Mouse (Mus musculus): ENCODE measurements around the gene Cdc25a. TPM values are rescaled to one million over a fixed set of nuclear protein-coding genes. Genes with fewer than 3 reads are reported as not detected.

Gene Cdc25a
- polyA plus RNA-seq, 1 experiment from 2014 or later: 34.9 TPM

DNA sequence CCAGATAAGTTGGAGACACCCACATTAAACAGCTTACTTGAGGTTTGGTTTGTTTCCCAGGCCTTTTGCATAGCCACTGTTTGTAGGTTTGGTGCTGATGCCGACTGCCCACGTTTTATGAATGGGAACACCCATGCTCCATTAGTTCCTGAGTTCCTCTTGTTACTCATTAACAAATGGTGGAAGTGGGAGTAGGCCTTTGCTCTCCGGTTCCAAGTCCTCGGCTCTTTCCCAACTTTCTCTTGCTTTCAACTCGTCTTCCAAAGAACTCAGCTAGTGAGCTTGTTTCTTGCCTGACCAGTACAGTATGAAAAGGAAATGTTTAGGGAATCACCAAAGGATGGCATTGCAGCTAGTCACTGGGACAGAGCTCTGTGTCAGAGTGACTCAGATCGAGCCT is 20.2 kb downstream of the Cdc25a start:
- H3K9me3 ChIP-seq (replicated peaks): no peaks in the 10 kb centered on the region
- H3K36me3 ChIP-seq: peaks cover 60% of the 10 kb centered on the region
- H3K27me3 ChIP-seq (replicated peaks): no peaks in the 10 kb centered on the region
- WGBS (ENCODE audit: insufficient replicate concordance): 65% methylated on average over 6 of the region's 6 CpGs
- H3K9ac ChIP-seq: no peak overlapping the region
- no peak for ATAC-seq
- peaks cover 23% of the 10 kb centered on the region for H3K4me1 ChIP-seq
- H3K27ac ChIP-seq: peak overlapping the region; percentile 53; the same call in 1 of the 2 replicates
- no peak overlapping the region for H3K4me3 ChIP-seq
- H3K4me2 ChIP-seq: no peak overlapping the region

DNA sequence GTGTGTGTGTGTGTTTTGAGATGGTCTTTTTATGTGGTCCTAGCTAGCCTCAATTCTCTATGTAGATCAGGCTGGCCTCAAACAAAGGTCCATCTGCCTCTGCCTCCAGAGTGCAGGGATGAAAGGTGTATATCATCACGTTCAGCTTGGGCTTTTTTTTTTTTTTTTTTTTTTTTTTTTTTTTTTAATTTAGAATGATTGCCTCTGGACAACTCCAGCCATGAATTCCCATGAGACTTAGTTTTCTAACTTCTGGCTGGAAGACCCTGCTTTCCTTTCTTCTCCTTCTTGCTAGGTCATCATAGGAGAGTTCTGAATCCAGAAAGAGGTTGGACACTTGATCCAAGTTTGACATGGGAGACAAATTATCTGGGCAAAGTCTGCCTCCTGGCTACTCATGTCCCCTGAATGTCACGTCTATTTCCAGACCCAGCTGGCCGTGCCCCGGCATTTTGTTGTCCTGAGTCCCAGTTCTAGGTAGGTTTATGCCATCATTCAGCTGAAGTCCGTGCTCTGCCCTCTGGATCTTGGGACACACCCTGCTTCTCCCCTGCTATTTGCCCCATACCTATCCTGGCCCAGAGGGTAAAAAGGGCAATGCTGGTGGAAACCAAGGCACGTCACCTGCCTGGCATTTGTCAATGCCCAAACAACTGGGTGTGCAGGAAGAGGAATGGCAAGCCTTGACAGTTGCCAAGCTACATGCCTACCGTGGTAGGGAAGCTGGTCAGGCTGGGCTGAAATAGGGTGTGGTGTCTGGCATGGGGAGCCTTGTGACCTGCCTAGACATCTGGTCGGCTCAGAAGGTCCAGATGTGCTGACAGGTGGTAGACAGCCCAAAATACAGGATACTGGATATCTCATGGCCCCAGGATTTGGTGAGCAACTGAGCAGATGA is 21.1 kb downstream of the Cdc25a start:
- no peak for ATAC-seq
- peaks cover 51% of the 10 kb centered on the region for H3K36me3 ChIP-seq
- no peaks in the 10 kb centered on the region for H3K9me3 ChIP-seq (replicated peaks)
- H3K4me1 ChIP-seq: peaks cover 23% of the 10 kb centered on the region
- H3K27ac ChIP-seq: peak overlapping the region; percentile 53; the same call in 1 of the 2 replicates
- H3K9ac ChIP-seq: no peak overlapping the region
- no peak overlapping the region for H3K4me2 ChIP-seq
- H3K27me3 ChIP-seq (replicated peaks): no peaks in the 10 kb centered on the region
- WGBS (ENCODE audit: insufficient replicate concordance): 76% methylated on average over 8 of the region's 8 CpGs
- no peak overlapping the region for H3K4me3 ChIP-seq

GRCm38 (mm10) chr9:109898027-109898426 is 22.6 kb downstream of the Cdc25a start:
- no peak overlapping the region for H3K27ac ChIP-seq
- no peak overlapping the region for H3K4me3 ChIP-seq
- peaks cover 37% of the 10 kb centered on the region for H3K36me3 ChIP-seq

GRCm38 (mm10) chr9:109899361-109899760 is 24.0 kb downstream of the Cdc25a start:
- H3K27me3 ChIP-seq (replicated peaks): no peaks in the 10 kb centered on the region
- no peaks in the 10 kb centered on the region for H3K9me3 ChIP-seq (replicated peaks)
- H3K4me2 ChIP-seq: no peak overlapping the region
- H3K27ac ChIP-seq: 0 out of 2 replicates have a peak overlapping the region, but pooled peaks have one; percentile 25
- H3K36me3 ChIP-seq: peaks cover 23% of the 10 kb centered on the region
- 43% methylated on average over 12 of the region's 15 CpGs for WGBS (ENCODE audit: insufficient replicate concordance)
- no peak overlapping the region for H3K4me3 ChIP-seq
- peaks cover 21% of the 10 kb centered on the region for H3K4me1 ChIP-seq
- ATAC-seq: no peak
- H3K9ac ChIP-seq: no peak overlapping the region

More at GRCm38 (mm10) chr9:109898027-109898426, 22.6 kb downstream of the Cdc25a start:
- WGBS (ENCODE audit: insufficient replicate concordance): 45% methylated on average over 2 of the region's 2 CpGs
- Histone ChIP-seq H3K4me2 (no peak overlapping the region), H3K9me3 (replicated peaks) (no peaks in the 10 kb centered on the region), H3K9ac (no peak overlapping the region), H3K4me1 (peaks cover 23% of the 10 kb centered on the region), H3K27me3 (replicated peaks) (no peaks in the 10 kb centered on the region)
- no peak for ATAC-seq

DNA sequence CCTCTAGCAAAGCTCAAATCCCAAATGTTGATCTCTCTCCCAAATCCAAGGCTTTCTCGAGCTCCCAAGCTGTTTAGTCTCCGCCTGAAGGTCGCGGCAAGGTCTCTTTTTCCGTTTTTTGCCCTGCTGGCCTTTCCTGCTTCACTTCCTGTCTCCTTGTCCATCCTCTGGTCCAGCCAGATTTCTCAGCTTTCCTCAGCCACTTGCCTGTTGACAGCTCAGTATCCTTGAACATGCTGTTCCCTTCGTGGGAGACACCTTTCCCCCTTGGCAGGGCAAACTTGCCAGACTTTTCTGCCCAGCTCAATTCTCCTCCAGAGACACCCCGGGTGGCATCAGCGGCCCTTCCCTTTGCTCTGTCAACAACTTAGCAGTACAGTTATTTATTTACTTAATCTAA is 24.4 kb downstream of the Cdc25a start:
- Histone ChIP-seq H3K9ac (no peak overlapping the region), H3K4me3 (no peak overlapping the region), H3K4me1 (peaks cover 18% of the 10 kb centered on the region; the same call in 1 of the 2 replicates), H3K9me3 (replicated peaks) (no peaks in the 10 kb centered on the region), H3K4me2 (no peak overlapping the region), H3K27me3 (replicated peaks) (no peaks in the 10 kb centered on the region), H3K36me3 (peaks cover 19% of the 10 kb centered on the region), H3K27ac (0 out of 2 replicates have a peak overlapping the region, but pooled peaks have one; percentile 25)
- WGBS (ENCODE audit: insufficient replicate concordance): 45% methylated on average over 8 of the region's 8 CpGs
- no peak for ATAC-seq

DNA sequence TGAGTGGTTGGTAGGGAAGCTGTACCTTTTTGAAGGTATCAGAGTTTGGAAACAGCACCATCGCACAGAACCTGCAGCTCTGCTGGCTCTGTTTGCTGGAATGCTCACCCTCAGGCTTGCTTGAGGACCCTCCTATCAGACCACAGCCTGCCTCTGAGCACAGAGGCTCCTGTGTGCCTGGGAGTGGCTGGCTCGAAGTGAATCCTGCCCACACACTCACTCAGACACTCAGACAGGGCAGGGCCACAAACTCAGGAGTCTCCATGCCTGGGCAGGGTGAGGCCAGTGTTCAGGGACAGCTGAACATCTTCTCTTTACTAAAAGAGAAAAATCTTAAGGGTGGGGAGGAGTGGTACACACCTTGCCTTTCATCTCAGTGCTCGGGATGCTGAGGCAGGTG is 25.2 kb downstream of the Cdc25a start:
- Histone ChIP-seq H3K4me3 (no peak overlapping the region), H3K27me3 (replicated peaks) (no peaks in the 10 kb centered on the region), H3K4me2 (no peak overlapping the region), H3K27ac (no peak overlapping the region), H3K36me3 (peaks cover 11% of the 10 kb centered on the region), H3K9ac (no peak overlapping the region; the same call in 1 of the 2 replicates), H3K4me1 (peaks cover 18% of the 10 kb centered on the region; the same call in 1 of the 2 replicates), H3K9me3 (replicated peaks) (no peaks in the 10 kb centered on the region)
- 62% methylated on average over 3 of the region's 3 CpGs for WGBS (ENCODE audit: insufficient replicate concordance)
- no peak for ATAC-seq

DNA sequence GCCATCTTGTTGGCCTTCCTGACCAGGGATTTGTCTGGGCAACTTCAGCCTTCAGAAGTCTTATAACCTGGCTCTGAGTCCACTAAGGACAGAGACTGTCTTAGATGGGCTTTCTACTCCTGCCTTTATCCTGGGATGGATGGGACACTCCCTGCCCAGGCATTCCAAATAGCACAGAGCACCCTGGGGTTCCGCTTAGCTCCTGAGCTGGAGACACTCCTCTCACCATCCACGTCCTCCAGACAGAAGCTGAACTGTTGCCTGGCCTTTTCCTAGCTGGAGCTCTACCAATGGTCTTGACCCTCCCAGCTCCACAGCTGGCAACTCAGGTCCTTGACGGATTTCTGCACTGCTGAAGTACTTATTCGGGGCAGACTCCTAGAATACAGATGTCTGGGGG is 26.9 kb downstream of the Cdc25a start:
- H3K9ac ChIP-seq: no peak overlapping the region
- H3K27me3 ChIP-seq (replicated peaks): no peaks in the 10 kb centered on the region
- no peaks in the 10 kb centered on the region for H3K9me3 ChIP-seq (replicated peaks)
- H3K27ac ChIP-seq: no peak overlapping the region
- ATAC-seq: no peak
- H3K4me2 ChIP-seq: no peak overlapping the region
- no peaks in the 10 kb centered on the region for H3K36me3 ChIP-seq
- H3K4me1 ChIP-seq: peaks cover 17% of the 10 kb centered on the region
- 66% methylated on average over 4 of the region's 4 CpGs for WGBS (ENCODE audit: insufficient replicate concordance)
- no peak overlapping the region for H3K4me3 ChIP-seq

DNA sequence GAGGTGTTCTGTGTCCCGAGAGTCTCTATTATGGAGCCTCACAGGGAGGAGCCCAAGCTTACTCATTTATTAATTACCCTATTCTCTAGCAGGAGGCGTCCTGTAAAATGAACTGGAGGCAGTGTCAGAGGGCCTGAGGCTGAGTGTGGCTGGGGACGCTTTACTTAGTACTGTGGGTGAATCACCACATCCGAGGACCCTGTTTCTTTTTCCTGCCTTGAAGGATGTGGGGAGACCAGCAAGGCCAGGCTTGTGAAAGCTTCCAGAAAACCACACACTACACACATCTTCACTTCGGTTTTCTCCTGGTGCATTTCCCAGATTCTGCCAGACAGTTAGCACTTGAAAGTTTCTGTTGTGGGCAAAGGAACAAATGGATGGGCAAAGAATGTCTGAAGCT is 27.4 kb downstream of the Cdc25a start:
- Histone ChIP-seq H3K4me3 (no peak overlapping the region), H3K36me3 (no peaks in the 10 kb centered on the region), H3K4me1 (peaks cover 15% of the 10 kb centered on the region), H3K4me2 (no peak overlapping the region), H3K9ac (no peak overlapping the region), H3K27me3 (replicated peaks) (no peaks in the 10 kb centered on the region), H3K9me3 (replicated peaks) (no peaks in the 10 kb centered on the region), H3K27ac (no peak overlapping the region)
- WGBS (ENCODE audit: insufficient replicate concordance): 55% methylated on average over 5 of the region's 5 CpGs
- ATAC-seq: no peak

- ATAC-seq: no peak
- Histone ChIP-seq H3K9me3 (replicated peaks) (no peaks in the 10 kb centered on the region), H3K27me3 (replicated peaks) (no peaks in the 10 kb centered on the region), H3K27ac (no peak overlapping the region), H3K4me2 (no peak overlapping the region), H3K36me3 (no peaks in the 10 kb centered on the region), H3K4me3 (no peak overlapping the region), H3K4me1 (peaks cover 9% of the 10 kb centered on the region), H3K9ac (no peak overlapping the region)
- 54% methylated on average over 8 of the region's 8 CpGs for WGBS (ENCODE audit: insufficient replicate concordance)
Measured at GRCm38 (mm10) chr9:109907300-109907699, 31.9 kb downstream of the Cdc25a start.

DNA sequence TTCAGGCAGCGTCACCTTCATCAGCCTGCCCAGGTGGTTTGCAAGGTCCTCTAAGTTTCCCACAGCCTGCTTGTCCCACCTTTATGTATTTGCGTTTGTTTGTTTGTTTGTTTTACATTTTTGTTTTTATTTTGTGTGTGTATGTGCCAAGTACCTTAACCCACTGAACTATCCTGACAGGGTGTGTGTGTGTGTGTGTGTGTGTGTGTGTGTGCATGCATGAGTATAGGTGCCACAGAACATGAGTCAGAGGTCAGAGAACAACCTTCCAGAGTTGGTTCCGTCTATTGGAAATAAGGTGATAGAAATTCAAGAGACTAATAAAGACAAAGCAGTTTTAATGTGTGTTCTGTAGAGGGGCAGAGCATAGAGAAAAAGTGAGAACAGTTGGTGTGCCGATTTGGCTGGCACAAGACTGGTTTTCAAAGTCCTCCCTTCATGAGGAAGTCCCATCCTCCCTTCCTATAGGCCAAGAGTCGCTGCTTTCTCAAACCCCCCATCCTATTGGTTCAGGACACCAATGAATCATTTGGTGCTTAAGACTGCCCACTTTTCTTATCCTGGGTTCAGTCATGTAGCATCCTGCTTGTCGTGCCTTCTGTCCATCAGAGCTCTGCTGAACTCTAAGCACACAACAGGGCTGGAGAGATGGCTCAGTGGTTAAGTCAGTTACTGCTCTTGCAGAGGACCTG is 32.5 kb downstream of the Cdc25a start:
- Histone ChIP-seq H3K27ac (no peak overlapping the region), H3K4me2 (no peak overlapping the region), H3K4me3 (no peak overlapping the region), H3K36me3 (no peaks in the 10 kb centered on the region), H3K27me3 (replicated peaks) (no peaks in the 10 kb centered on the region), H3K9ac (no peak overlapping the region), H3K9me3 (replicated peaks) (no peaks in the 10 kb centered on the region), H3K4me1 (peaks cover 9% of the 10 kb centered on the region)
- WGBS (ENCODE audit: insufficient replicate concordance): 48% methylated on average over 6 of the region's 6 CpGs
- ATAC-seq: peak; percentile 58; the same call in 1 of the 2 replicates

- Histone ChIP-seq H3K36me3 (no peaks in the 10 kb centered on the region), H3K4me3 (no peak overlapping the region)
- WGBS (ENCODE audit: insufficient replicate concordance): 67% methylated on average over 8 of the region's 8 CpGs
Measured at GRCm38 (mm10) chr9:109909102-109909501, 33.7 kb downstream of the Cdc25a start.

DNA sequence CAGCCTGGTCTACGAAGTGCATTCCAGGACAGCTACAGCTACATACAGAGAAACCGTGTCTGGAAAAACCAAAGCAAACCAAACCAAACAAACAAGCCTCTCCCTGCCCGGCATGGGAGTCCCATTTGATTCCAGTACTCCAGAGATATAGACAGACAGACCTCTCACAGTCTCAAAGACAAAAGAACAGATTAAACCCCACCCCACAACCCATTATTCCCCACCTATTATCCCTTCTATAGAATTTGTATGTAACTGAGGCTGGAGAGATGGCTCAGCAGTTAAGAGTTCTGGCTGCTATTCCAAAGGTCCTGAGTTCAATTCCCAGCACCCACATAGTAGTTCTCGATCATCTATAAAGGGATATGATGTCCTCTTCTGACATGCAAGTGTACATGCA is 34.5 kb downstream of the Cdc25a start:
- Histone ChIP-seq H3K4me3 (no peak overlapping the region), H3K9ac (no peak overlapping the region), H3K9me3 (replicated peaks) (no peaks in the 10 kb centered on the region), H3K36me3 (no peaks in the 10 kb centered on the region), H3K4me2 (no peak overlapping the region), H3K27ac (no peak overlapping the region), H3K27me3 (replicated peaks) (no peaks in the 10 kb centered on the region), H3K4me1 (peaks cover 9% of the 10 kb centered on the region)
- 78% methylated on average over 4 of the region's 4 CpGs for WGBS (ENCODE audit: insufficient replicate concordance)
- no peak for ATAC-seq

More at GRCm38 (mm10) chr9:109909102-109909501, 33.7 kb downstream of the Cdc25a start:
- Histone ChIP-seq H3K4me2 (no peak overlapping the region), H3K4me1 (peaks cover 9% of the 10 kb centered on the region), H3K9me3 (replicated peaks) (no peaks in the 10 kb centered on the region), H3K27ac (no peak overlapping the region), H3K27me3 (replicated peaks) (no peaks in the 10 kb centered on the region), H3K9ac (no peak overlapping the region)
- no peak for ATAC-seq

Measured in liver, embryonic 12.5 days (tissue).